Mouse (Mus musculus): ENCODE measurements around the gene Tmed9.
"Not testable (repeated sequence)": the region's sequence is repeated elsewhere in the genome, so short reads cannot be mapped to it uniquely, and the experiment has no call there.

Gene Tmed9

GRCm38 (mm10) chr13:55601611-55602010, 28.1 kb downstream of the Tmed9 start:
- in situ Hi-C loops (cut with MboI; ENCODE audit: low sequenced_read_pairs) = no loop called here

- in situ Hi-C loops (cut with MboI; ENCODE audit: low sequenced_read_pairs) = no loop called here
These were observed 31.1 kb downstream of the Tmed9 start for GRCm38 (mm10) chr13:55604606-55605005.

- in situ Hi-C loops (cut with MboI; ENCODE audit: low sequenced_read_pairs) = no loop called here
These were observed 33.5 kb downstream of the Tmed9 start for GRCm38 (mm10) chr13:55606899-55607623.

GRCm38 (mm10) chr13:55607624-55608006, 34.1 kb downstream of the Tmed9 start:
- in situ Hi-C loops (cut with MboI; ENCODE audit: low sequenced_read_pairs) = no loop called here

GRCm38 (mm10) chr13:55611996-55612395, 38.5 kb downstream of the Tmed9 start:
- in situ Hi-C loops (cut with MboI; ENCODE audit: low sequenced_read_pairs) = no loop called here

- in situ Hi-C loops (cut with MboI; ENCODE audit: low sequenced_read_pairs) = no loop called here
These were observed 39.9 kb downstream of the Tmed9 start for GRCm38 (mm10) chr13:55613471-55613870.

- in situ Hi-C loops (cut with MboI; ENCODE audit: low sequenced_read_pairs) = no loop called here
These were observed 45.8 kb downstream of the Tmed9 start for GRCm38 (mm10) chr13:55619328-55619727.

- in situ Hi-C loops (cut with MboI; ENCODE audit: low sequenced_read_pairs) = no loop called here
These were observed 46.7 kb downstream of the Tmed9 start for GRCm38 (mm10) chr13:55620275-55620674.

GRCm38 (mm10) chr13:55622156-55622648, 48.7 kb downstream of the Tmed9 start:
- in situ Hi-C loops (cut with MboI; ENCODE audit: low sequenced_read_pairs) = not testable (repeated sequence)

- in situ Hi-C loops (cut with MboI; ENCODE audit: low sequenced_read_pairs) = no loop called here
These were observed 49.4 kb downstream of the Tmed9 start, which contains the start of gene Caml for GRCm38 (mm10) chr13:55622649-55623541. Caml (plus strand) TSS chr13:55623005.

- in situ Hi-C loops (cut with MboI; ENCODE audit: low sequenced_read_pairs) = no loop called here
These were observed 61.2 kb downstream of the Tmed9 start, which contains the start of gene Ddx46 for GRCm38 (mm10) chr13:55634639-55635127. Ddx46 (plus strand) TSS chr13:55635027.

GRCm38 (mm10) chr13:55635146-55635571, 61.6 kb downstream of the Tmed9 start:
- in situ Hi-C loops (cut with MboI; ENCODE audit: low sequenced_read_pairs) = no loop called here

GRCm38 (mm10) chr13:55636185-55636983, 62.9 kb downstream of the Tmed9 start:
- in situ Hi-C loops (cut with MboI; ENCODE audit: low sequenced_read_pairs) = no loop called here

GRCm38 (mm10) chr13:55640480-55640879, 66.9 kb downstream of the Tmed9 start:
- in situ Hi-C loops (cut with MboI; ENCODE audit: low sequenced_read_pairs) = not testable (repeated sequence)

- in situ Hi-C loops (cut with MboI; ENCODE audit: low sequenced_read_pairs) = no loop called here
These were observed 71.0 kb downstream of the Tmed9 start for GRCm38 (mm10) chr13:55644525-55644924.
